Mouse (Mus musculus) hindbrain, embryonic 16.5 days (tissue): Measurements from ENCODE around the gene Tbck. TPM values are rescaled to one million over a fixed set of nuclear protein-coding genes. Genes with fewer than 3 reads are reported as not detected.

ENCODE experiments used
- ATAC-seq: fragments of 200-750 bp; cut with Nextera tagmentation; 2 replicates; pipeline ENCODE4 v1.8.0; 2017; ENCODE audit warnings: moderate TSS enrichment, moderate library complexity
- H3K27ac ChIP-seq: fragments of 300-500 bp; sonication (generic); 2 replicates; pipeline ENCODE4 v1.5.1; 2014; ENCODE audit warnings: low read depth, mild to moderate bottlenecking, control low read depth, low read length, moderate library complexity
- H3K27me3 ChIP-seq: fragments of 300-500 bp; sonication (generic); replicated peaks from 2 replicates; pipeline ENCODE4 v1.6.1; 2014; ENCODE audit warnings: low read length; ENCODE audit not compliant: control insufficient read depth, insufficient read depth
- H3K36me3 ChIP-seq: fragments of 300-500 bp; sonication (generic); 2 replicates; pipeline ENCODE4 v1.6.1; 2014; ENCODE audit warnings: mild to moderate bottlenecking, low read length, moderate library complexity, mixed read lengths; ENCODE audit not compliant: control insufficient read depth, insufficient read depth
- H3K4me1 ChIP-seq: fragments of 300-500 bp; sonication (generic); 2 replicates; pipeline ENCODE4 v1.6.1; 2014; ENCODE audit warnings: low read depth, low read length; ENCODE audit not compliant: control insufficient read depth, insufficient read depth
- H3K4me2 ChIP-seq: fragments of 300-500 bp; sonication (generic); 2 replicates; pipeline ENCODE4 v1.6.1; 2014; ENCODE audit warnings: mild to moderate bottlenecking, low read length, control low read depth, moderate library complexity
- H3K4me3 ChIP-seq: fragments of 300-500 bp; sonication (generic); 2 replicates; pipeline ENCODE4 v1.5.1; 2014; ENCODE audit warnings: mild to moderate bottlenecking, low read length, control low read depth, moderate library complexity
- H3K9ac ChIP-seq: fragments of 300-500 bp; sonication (generic); 2 replicates; pipeline ENCODE4 v1.6.1; 2014; ENCODE audit warnings: low read depth, mild to moderate bottlenecking, control low read depth, low read length, moderate library complexity
- H3K9me3 ChIP-seq: fragments of 300-500 bp; sonication (generic); 2 replicates; pipeline ENCODE4 v1.6.1; 2014; ENCODE audit warnings: mild to moderate bottlenecking, low read length, moderate library complexity; ENCODE audit not compliant: control insufficient read depth
- WGBS: fragments of 180-500 bp; shearing (Covaris S2); extraction: QIAGEN DNeasy Blood & Tissue Kit; methylation state at CpG from one replicate; pipeline ENCODE4 v1.1.7; 2014; 5-methylcytosine and 5-hydroxymethylcytosine counted together
- polyA plus RNA-seq: library from polyadenylated mRNA; unstranded; fragments of >200 nt; fragmentation: Nextera tagmentation; extraction: Ambion mirVana; gene quantifications from 2 replicates; pipeline ENCODE4 v1.2.1, GENCODE M21; 2015

Gene Tbck
- polyA plus RNA-seq, 1 experiment from 2014 or later: 30.0 TPM

DNA sequence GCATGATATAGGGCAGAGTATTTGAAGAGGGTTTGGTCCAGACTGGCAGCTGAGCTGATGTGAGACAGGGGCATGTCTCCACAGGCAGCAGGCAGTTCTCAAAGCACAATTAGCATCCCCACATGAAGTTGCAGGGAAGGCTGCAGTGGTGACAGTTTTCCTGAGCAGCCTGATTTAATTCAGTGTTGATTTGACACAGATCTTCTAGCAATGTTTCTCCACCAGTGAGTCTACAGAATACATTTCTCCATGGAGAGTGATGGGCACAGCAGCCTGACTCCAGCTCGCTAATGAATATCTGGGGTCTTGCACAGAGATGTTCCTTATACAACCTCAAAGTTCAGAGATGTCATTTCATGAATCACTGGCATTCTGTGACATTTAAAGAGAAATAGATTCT lies 99.1 kb downstream of the Tbck start:
- no peaks in the 10 kb centered on the region for H3K36me3 ChIP-seq
- WGBS: 48% methylated on average over 1 of the region's 1 CpGs
- ATAC-seq: peak; percentile 17; the same call in 1 of the 2 replicates
- H3K4me3 ChIP-seq: no peak overlapping the region
- no peaks in the 10 kb centered on the region for H3K9me3 ChIP-seq
- no peaks in the 10 kb centered on the region for H3K27me3 ChIP-seq
- H3K27ac ChIP-seq: no peak overlapping the region
- H3K4me1 ChIP-seq: no peaks in the 10 kb centered on the region
- no peak overlapping the region for H3K9ac ChIP-seq
- H3K4me2 ChIP-seq: no peak overlapping the region

DNA sequence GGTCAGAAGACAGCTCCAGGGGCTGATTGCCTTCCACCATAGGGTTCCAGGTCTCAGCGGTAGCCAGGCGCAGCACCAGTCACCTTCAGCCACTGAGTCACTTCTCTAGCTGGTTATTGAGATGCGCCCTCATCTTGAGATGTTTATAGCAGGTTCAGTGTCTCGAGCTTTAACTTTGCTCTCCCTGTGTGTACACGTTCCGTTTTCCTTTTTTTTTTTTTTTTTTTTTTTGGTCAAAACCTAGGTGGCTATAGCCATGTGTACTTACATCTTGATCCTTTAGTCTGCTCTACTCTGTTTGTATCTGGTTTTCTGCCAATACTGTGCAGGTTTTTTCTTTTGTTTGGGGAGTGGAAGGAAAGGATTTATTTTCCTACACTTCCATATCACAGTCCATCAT lies 100.8 kb downstream of the Tbck start:
- 93% methylated on average over 6 of the region's 6 CpGs for WGBS
- H3K9ac ChIP-seq: no peak overlapping the region
- H3K27me3 ChIP-seq: no peaks in the 10 kb centered on the region
- ATAC-seq: no peak
- H3K4me1 ChIP-seq: no peaks in the 10 kb centered on the region
- H3K4me3 ChIP-seq: no peak overlapping the region
- no peak overlapping the region for H3K27ac ChIP-seq
- no peak overlapping the region for H3K4me2 ChIP-seq
- no peaks in the 10 kb centered on the region for H3K36me3 ChIP-seq
- no peaks in the 10 kb centered on the region for H3K9me3 ChIP-seq

DNA sequence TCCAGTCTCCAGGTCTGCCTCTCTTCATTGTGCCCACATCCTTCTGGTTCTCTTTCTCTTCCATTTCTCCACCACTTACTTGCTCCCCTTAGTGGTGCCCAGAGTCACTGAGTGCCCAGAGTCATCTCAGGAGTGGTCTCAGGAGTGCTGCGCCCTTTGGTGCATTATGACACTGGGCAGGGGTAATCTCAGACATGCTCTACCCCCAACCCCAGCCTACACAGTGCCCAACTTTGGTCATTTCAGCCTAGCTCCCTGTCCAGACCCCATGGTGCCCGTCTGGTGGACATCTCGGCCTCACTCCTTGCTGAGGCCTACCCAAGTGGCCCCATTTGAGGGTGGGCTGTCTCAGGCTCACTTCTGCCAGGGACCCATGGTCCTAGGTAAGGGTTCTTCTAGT lies 102.7 kb downstream of the Tbck start:
- no peak overlapping the region for H3K9ac ChIP-seq
- H3K4me2 ChIP-seq: no peak overlapping the region
- ATAC-seq: no peak; the same call in 1 of the 2 replicates
- 94% methylated on average over 3 of the region's 3 CpGs for WGBS
- no peak overlapping the region for H3K4me3 ChIP-seq
- no peaks in the 10 kb centered on the region for H3K9me3 ChIP-seq
- no peaks in the 10 kb centered on the region for H3K4me1 ChIP-seq
- H3K36me3 ChIP-seq: no peaks in the 10 kb centered on the region
- H3K27ac ChIP-seq: no peak overlapping the region
- no peaks in the 10 kb centered on the region for H3K27me3 ChIP-seq

DNA sequence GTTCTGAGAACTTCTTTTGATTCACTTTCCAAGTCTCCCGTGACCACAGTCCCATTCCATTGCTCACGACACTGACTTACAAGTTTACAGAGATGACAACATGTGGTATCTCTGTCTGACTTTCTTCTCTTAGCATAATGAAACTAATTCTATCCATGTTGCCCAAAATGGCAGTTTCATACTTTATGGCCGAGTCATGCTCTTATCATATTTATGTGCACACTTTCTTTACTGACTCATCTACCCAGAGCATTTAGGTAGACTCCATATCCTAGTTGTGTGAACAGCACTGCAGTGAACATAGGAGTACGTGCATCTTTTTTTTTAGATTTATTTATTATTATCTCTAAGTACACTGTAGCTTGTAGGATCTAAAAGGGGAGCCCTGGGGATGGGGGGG lies 103.8 kb downstream of the Tbck start:
- Histone ChIP-seq H3K27me3 (no peaks in the 10 kb centered on the region), H3K9me3 (no peaks in the 10 kb centered on the region), H3K4me3 (no peak overlapping the region), H3K4me2 (no peak overlapping the region), H3K4me1 (no peaks in the 10 kb centered on the region), H3K9ac (no peak overlapping the region), H3K27ac (no peak overlapping the region), H3K36me3 (no peaks in the 10 kb centered on the region)
- WGBS: 94% methylated on average over 4 of the region's 4 CpGs
- ATAC-seq: no peak

DNA sequence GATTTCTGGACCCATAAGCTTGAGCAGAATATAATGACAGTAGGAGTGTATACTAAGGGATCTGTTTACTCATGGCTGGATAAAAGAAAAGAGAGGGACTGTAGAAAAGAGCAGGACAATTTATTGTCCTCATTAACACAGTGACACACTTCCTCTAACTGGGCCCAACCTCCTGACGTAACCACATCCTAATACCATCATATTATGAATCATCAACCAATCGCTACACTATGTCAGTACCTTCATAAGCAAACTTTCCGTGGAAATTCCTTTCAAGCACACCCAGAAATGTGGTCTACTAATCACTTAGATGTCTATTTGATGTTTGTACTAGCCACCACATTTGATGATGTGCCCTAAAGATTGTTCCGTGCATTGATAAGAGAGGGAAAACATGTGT lies 107.2 kb downstream of the Tbck start:
- ATAC-seq: no peak
- WGBS: 89% methylated on average over 4 of the region's 4 CpGs
- Histone ChIP-seq H3K4me3 (no peak overlapping the region), H3K9ac (no peak overlapping the region), H3K27me3 (no peaks in the 10 kb centered on the region), H3K9me3 (no peaks in the 10 kb centered on the region), H3K27ac (no peak overlapping the region), H3K36me3 (no peaks in the 10 kb centered on the region), H3K4me2 (no peak overlapping the region), H3K4me1 (no peaks in the 10 kb centered on the region)

DNA sequence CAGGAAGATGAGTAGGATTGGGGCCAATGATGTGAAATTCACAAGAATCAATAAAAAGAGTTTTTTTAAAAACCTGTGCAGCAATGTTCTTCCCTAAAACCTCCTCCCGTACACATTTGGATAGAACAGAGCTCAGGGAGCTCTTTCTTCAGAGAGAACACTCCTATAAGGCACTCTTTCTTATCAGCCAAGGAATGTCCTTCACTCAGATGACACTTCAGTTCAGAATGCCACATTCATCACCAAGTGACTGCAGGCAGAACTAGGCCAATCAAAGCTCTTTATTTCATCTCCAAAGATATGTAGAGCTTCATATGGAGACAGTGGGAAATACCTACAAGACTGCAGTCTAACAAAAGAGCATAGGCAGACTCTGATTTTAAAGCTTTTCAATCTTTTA lies 116.3 kb downstream of the Tbck start:
- Histone ChIP-seq H3K9me3 (no peaks in the 10 kb centered on the region), H3K36me3 (peaks cover 7% of the 10 kb centered on the region; the same call in 1 of the 2 replicates), H3K4me2 (no peak overlapping the region), H3K9ac (no peak overlapping the region), H3K4me3 (no peak overlapping the region), H3K27ac (no peak overlapping the region), H3K27me3 (no peaks in the 10 kb centered on the region), H3K4me1 (no peaks in the 10 kb centered on the region)
- no peak for ATAC-seq
- WGBS: 88% methylated on average over 1 of the region's 1 CpGs

DNA sequence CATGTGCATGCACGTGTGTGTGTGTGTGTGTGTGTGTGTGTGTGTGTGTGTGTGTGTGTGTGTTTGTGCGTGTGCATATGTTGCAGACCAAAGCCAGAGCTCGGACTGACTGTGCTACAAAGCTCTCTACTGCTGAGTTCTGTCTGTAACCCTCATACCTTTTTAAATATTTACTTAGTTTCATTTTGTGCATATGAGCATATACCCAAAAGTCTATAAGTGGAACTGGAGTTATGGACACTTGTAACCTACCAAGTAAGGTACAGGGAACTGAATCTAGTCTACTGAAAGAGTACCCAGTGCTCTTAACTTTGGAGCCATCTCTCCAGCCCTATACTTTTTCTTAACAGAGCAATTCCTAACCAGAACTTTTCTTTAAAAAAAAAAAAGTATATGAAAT lies 118.0 kb downstream of the Tbck start:
- Histone ChIP-seq H3K4me3 (no peak overlapping the region), H3K27me3 (no peaks in the 10 kb centered on the region), H3K27ac (no peak overlapping the region), H3K9me3 (no peaks in the 10 kb centered on the region), H3K4me2 (no peak overlapping the region), H3K9ac (no peak overlapping the region), H3K4me1 (no peaks in the 10 kb centered on the region), H3K36me3 (peaks cover 7% of the 10 kb centered on the region; the same call in 1 of the 2 replicates)
- no peak for ATAC-seq
- 87% methylated on average over 3 of the region's 3 CpGs for WGBS

DNA sequence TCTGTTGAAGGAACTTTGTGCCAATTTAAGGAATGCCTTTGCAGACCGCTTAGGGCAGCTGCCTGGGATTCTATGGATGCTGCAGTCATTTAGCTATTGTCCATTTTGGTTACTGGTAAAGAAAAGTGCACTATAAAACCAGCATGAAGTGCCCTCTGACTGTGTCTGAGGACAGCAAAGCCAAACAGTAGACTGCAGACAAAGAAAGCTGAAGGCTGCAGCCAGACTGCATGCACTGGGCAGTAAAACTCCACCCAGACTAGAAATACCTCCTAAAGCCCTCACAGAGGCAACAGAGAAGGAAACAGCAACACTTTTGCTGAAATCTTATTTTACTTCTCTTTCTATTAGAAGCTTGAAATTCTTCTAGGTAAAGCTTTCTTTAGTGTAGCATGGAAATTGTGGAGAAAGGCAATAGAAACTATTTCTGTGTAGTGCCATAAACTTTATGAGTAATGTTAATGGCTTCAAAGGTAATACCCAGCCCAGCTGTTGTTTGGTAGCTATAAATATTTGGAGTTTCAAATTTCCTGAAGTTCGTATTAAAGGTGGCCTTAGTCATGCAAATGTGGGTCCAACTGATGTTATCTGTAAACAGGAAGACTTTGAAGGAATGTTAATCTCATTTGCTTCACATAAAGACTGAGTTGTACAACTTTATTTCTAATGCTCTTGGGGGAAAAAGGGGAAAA lies 124.1 kb downstream of the Tbck start:
- Histone ChIP-seq H3K27me3 (no peaks in the 10 kb centered on the region), H3K4me3 (no peak overlapping the region), H3K9me3 (no peaks in the 10 kb centered on the region), H3K36me3 (peaks cover 6% of the 10 kb centered on the region; the same call in 1 of the 2 replicates), H3K9ac (no peak overlapping the region), H3K27ac (no peak overlapping the region), H3K4me1 (no peaks in the 10 kb centered on the region), H3K4me2 (no peak overlapping the region)
- 76% methylated on average over 2 of the region's 2 CpGs for WGBS
- no peak for ATAC-seq

DNA sequence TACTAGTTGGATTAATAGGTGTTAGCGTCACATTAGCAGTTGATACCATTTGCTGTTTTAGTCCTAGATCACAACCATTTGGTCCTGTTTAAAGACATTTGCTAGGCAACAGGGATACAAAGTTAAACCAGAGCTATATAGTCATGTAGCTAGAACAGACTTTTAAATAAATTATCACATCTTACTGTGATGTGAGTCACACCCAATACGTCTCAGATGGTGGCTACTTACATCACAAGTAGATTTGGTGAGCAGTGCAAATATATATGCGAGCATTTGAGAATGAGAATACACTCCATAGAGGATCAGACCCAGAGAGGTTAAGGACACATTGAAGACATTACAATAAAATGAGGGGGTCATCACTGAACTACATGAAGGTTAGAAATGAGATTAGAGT lies 125.0 kb downstream of the Tbck start:
- Histone ChIP-seq H3K27me3 (no peaks in the 10 kb centered on the region), H3K27ac (no peak overlapping the region), H3K4me3 (no peak overlapping the region), H3K9me3 (no peaks in the 10 kb centered on the region), H3K4me2 (no peak overlapping the region), H3K9ac (no peak overlapping the region), H3K36me3 (peaks cover 4% of the 10 kb centered on the region; the same call in 1 of the 2 replicates), H3K4me1 (no peaks in the 10 kb centered on the region)
- no peak for ATAC-seq
- WGBS: 96% methylated on average over 3 of the region's 3 CpGs
